Mouse (Mus musculus): ENCODE results near the gene Fmo3.

Fmo3 gene

GRCm38 (mm10) chr1:162931310-162931875 lies 52.9 kb downstream of the Fmo3 start:
- DNase-seq (ENCODE audit: extremely low read depth, insufficient read length, low spot score): no peak

GRCm38 (mm10) chr1:162930631-162931030 lies 53.7 kb downstream of the Fmo3 start:
- no peak for DNase-seq (ENCODE audit: extremely low read depth, insufficient read length, low spot score)

- DNase-seq (ENCODE audit: extremely low read depth, insufficient read length, low spot score): no peak
These were observed 55.2 kb downstream of the Fmo3 start for GRCm38 (mm10) chr1:162929146-162929545.

- DNase-seq (ENCODE audit: extremely low read depth, insufficient read length, low spot score): no peak
These were observed 59.2 kb downstream of the Fmo3 start for GRCm38 (mm10) chr1:162925121-162925520.

- no peak for DNase-seq (ENCODE audit: extremely low read depth, insufficient read length, low spot score)
These were observed 67.7 kb downstream of the Fmo3 start for GRCm38 (mm10) chr1:162916661-162917060.

- no peak for DNase-seq (ENCODE audit: extremely low read depth, insufficient read length, low spot score)
These were observed 69.3 kb downstream of the Fmo3 start for GRCm38 (mm10) chr1:162914932-162915556.

GRCm38 (mm10) chr1:162912085-162912484 lies 72.2 kb downstream of the Fmo3 start:
- no peak for DNase-seq (ENCODE audit: extremely low read depth, insufficient read length, low spot score)

Measured in 3134 (cell line).